Mouse (Mus musculus) MEL (cell line): ENCODE data around the gene R3hcc1l. TPM values are rescaled to one million over a fixed set of nuclear protein-coding genes. Genes with fewer than 3 reads are reported as not detected.

Experiments
- DNase-seq: peaks from one replicate; pipeline ENCODE4 v3.0.0; 2011; ENCODE audit warnings: low read depth, low spot score
- H3K27ac ChIP-seq: 2 replicates; pipeline ENCODE4 v1.5.1; 2012; ENCODE audit warnings: low read depth, mild to moderate bottlenecking, control low read depth, low read length, moderate library complexity; ENCODE audit not compliant: control insufficient read depth
- H3K27me3 ChIP-seq, 2 experiments: fragments of 150-350 bp in 1 of 2; sonication (generic) in 1 of 2; 2 replicates each; pipeline ENCODE4 v1.6.1; 2012; ENCODE audit warnings: low read length in 2 of 2, mild to moderate bottlenecking in 2 of 2, improper control_type of control experiment in 1 of 2, moderate library complexity in 1 of 2; ENCODE audit not compliant: insufficient read depth in 2 of 2, control insufficient read depth in 1 of 2
- H3K36me3 ChIP-seq, 2 experiments: 2 replicates each; pipeline ENCODE4 v1.6.1; 2012 to 2014; ENCODE audit warnings: low read length in 2 of 2, improper control_type of control experiment in 1 of 2, inconsistent platforms in 1 of 2, mild to moderate bottlenecking in 1 of 2; ENCODE audit not compliant: insufficient read depth in 2 of 2, control insufficient read depth in 1 of 2
- H3K4me1 ChIP-seq, 2 experiments: fragments of 150-350 bp in 1 of 2; sonication (generic) in 1 of 2; 2 replicates each; pipeline ENCODE4 v1.6.1; 2012; ENCODE audit warnings: low read length in 2 of 2, improper control_type of control experiment in 1 of 2, mild to moderate bottlenecking in 1 of 2; ENCODE audit not compliant: insufficient read depth in 2 of 2, control insufficient read depth in 1 of 2
- H3K4me3 ChIP-seq, 2 experiments: fragments of 150-350 bp in 1 of 2; sonication (generic) in 1 of 2; 2 replicates each; pipeline ENCODE4 v1.5.1; 2012; ENCODE audit warnings: low read depth in 2 of 2, low read length in 2 of 2, mild to moderate bottlenecking in 2 of 2, moderate library complexity in 2 of 2, control low read depth in 1 of 2, improper control_type of control experiment in 1 of 2; ENCODE audit not compliant: control insufficient read depth in 1 of 2, insufficient read depth in 1 of 2
- H3K79me2 ChIP-seq: 2 replicates; pipeline ENCODE4 v1.6.1; 2012; ENCODE audit warnings: mild to moderate bottlenecking, low read length, moderate library complexity; ENCODE audit not compliant: control insufficient read depth, poor library complexity, insufficient read depth
- H3K9ac ChIP-seq: 2 replicates; pipeline ENCODE4 v1.6.1; 2012; ENCODE audit warnings: low read depth, mild to moderate bottlenecking, control low read depth, low read length, moderate library complexity; ENCODE audit not compliant: control insufficient read depth, poor library complexity, severe bottlenecking
- H3K9me3 ChIP-seq: fragments of 150-350 bp; sonication (generic); replicated peaks from 2 replicates; pipeline ENCODE4 v1.6.1; 2012; ENCODE audit warnings: mild to moderate bottlenecking, low read length, improper control_type of control experiment, moderate library complexity; ENCODE audit not compliant: insufficient read depth
- BHLHE40 ChIP-seq: IDR thresholded peaks from 2 replicates; pipeline ENCODE4 v1.6.1; 2012; ENCODE audit warnings: low read depth, mild to moderate bottlenecking, inconsistent platforms, low read length, improper control_type of control experiment, borderline replicate concordance
- CHD1 ChIP-seq: IDR thresholded peaks from 2 replicates; pipeline ENCODE4 v1.6.1; 2012; ENCODE audit warnings: low read depth, mild to moderate bottlenecking, inconsistent platforms, low read length, improper control_type of control experiment
- CTCF ChIP-seq, 3 experiments: IDR thresholded peaks in 2 of 3; conservative IDR thresholded peaks in 1 of 3; 2 replicates each; pipeline ENCODE4 v1.5.1; 2011 to 2012; ENCODE audit warnings: low read length in 3 of 3, low read depth in 2 of 3, mild to moderate bottlenecking in 2 of 3, improper control_type of control experiment in 1 of 3, inconsistent platforms in 1 of 3, mixed read lengths in 1 of 3, moderate library complexity in 1 of 3; ENCODE audit not compliant: control insufficient read depth in 1 of 3, insufficient read depth in 1 of 3, poor library complexity in 1 of 3, severe bottlenecking in 1 of 3
- E2F4 ChIP-seq: IDR thresholded peaks from 2 replicates; pipeline ENCODE4 v1.6.1; 2011; ENCODE audit warnings: low read depth, low read length, improper control_type of control experiment, borderline replicate concordance
- EP300 ChIP-seq, 2 experiments: IDR thresholded peaks; 2 replicates each; pipeline ENCODE4 v1.6.1; 2011; ENCODE audit warnings: improper control_type of control experiment in 2 of 2, low read length in 2 of 2, low read depth in 1 of 2, mild to moderate bottlenecking in 1 of 2
- ETS1 ChIP-seq: IDR thresholded peaks from 2 replicates; pipeline ENCODE4 v1.6.1; 2012; ENCODE audit warnings: low read depth, mild to moderate bottlenecking, inconsistent platforms, low read length, improper control_type of control experiment, moderate library complexity
- MAFK ChIP-seq: IDR thresholded peaks from 2 replicates; pipeline ENCODE4 v1.6.1; 2011; ENCODE audit warnings: low read depth, mild to moderate bottlenecking, low read length, improper control_type of control experiment, borderline replicate concordance
- MAZ ChIP-seq: IDR thresholded peaks from 2 replicates; pipeline ENCODE4 v1.6.1; 2012; ENCODE audit warnings: low read depth, mild to moderate bottlenecking, inconsistent platforms, low read length, improper control_type of control experiment
- MXI1 ChIP-seq: IDR thresholded peaks from 2 replicates; pipeline ENCODE4 v1.6.1; 2011; ENCODE audit warnings: mild to moderate bottlenecking, low read depth, low read length, improper control_type of control experiment
- MYC ChIP-seq: IDR thresholded peaks from 2 replicates; pipeline ENCODE4 v1.6.1; 2011; ENCODE audit warnings: low read depth, mild to moderate bottlenecking, low read length, improper control_type of control experiment, moderate library complexity
- NELFE ChIP-seq: IDR thresholded peaks from 2 replicates; pipeline ENCODE4 v1.6.1; 2011; ENCODE audit warnings: low read depth, low read length, improper control_type of control experiment
- RAD21 ChIP-seq: IDR thresholded peaks from 2 replicates; pipeline ENCODE4 v1.6.1; 2011; ENCODE audit warnings: mild to moderate bottlenecking, low read depth, low read length, improper control_type of control experiment
- SMC3 ChIP-seq: IDR thresholded peaks from 2 replicates; pipeline ENCODE4 v1.6.1; 2011; ENCODE audit warnings: low read depth, low read length, improper control_type of control experiment
- TBP ChIP-seq: IDR thresholded peaks from 2 replicates; pipeline ENCODE4 v1.8.0; 2011; ENCODE audit warnings: low read depth, low read length, improper control_type of control experiment
- TCF12 ChIP-seq: IDR thresholded peaks from 2 replicates; pipeline ENCODE4 v1.6.1; 2014; ENCODE audit warnings: low read depth, mild to moderate bottlenecking, inconsistent platforms, low read length, improper control_type of control experiment, moderate library complexity
- USF1 ChIP-seq: IDR thresholded peaks from 2 replicates; pipeline ENCODE4 v1.6.1; 2014; ENCODE audit warnings: low read depth, mild to moderate bottlenecking, inconsistent platforms, low read length, improper control_type of control experiment, moderate library complexity
- USF2 ChIP-seq, 2 experiments: IDR thresholded peaks; 2 replicates each; pipeline ENCODE4 v1.6.1; 2011 to 2012; ENCODE audit warnings: improper control_type of control experiment in 2 of 2, low read length in 2 of 2, borderline replicate concordance in 1 of 2, inconsistent platforms in 1 of 2, low read depth in 1 of 2, mild to moderate bottlenecking in 1 of 2; ENCODE audit not compliant: insufficient read depth in 1 of 2
- ZC3H11A ChIP-seq: IDR thresholded peaks from 2 replicates; pipeline ENCODE4 v1.6.1; 2012; ENCODE audit warnings: low read depth, mild to moderate bottlenecking, inconsistent platforms, low read length, improper control_type of control experiment
- ZMIZ1 ChIP-seq: IDR thresholded peaks from 2 replicates; pipeline ENCODE4 v1.6.1; 2012; ENCODE audit warnings: low read depth, mild to moderate bottlenecking, inconsistent platforms, low read length, improper control_type of control experiment, moderate library complexity
- ZNF384 ChIP-seq: IDR thresholded peaks from 2 replicates; pipeline ENCODE4 v1.6.1; 2012; ENCODE audit warnings: low read depth, mild to moderate bottlenecking, inconsistent platforms, low read length, improper control_type of control experiment
- polyA plus RNA-seq, 2 experiments: library from polyadenylated mRNA; stranded (reverse) in 1 of 2; unstranded in 1 of 2; fragments of >175 nt in 1 of 2; fragments of >200 nt in 1 of 2; gene quantifications; 2 replicates each; pipeline versions ENCODE4 v1.2.1 to v1.2.4; 2012; ENCODE audit warnings: low replicate concordance in 2 of 2, low read depth in 1 of 2; ENCODE audit not compliant: insufficient read length in 2 of 2, insufficient read depth in 1 of 2, missing spikeins in 1 of 2
- total RNA-seq: library from RNA; depleted of rRNA; stranded (reverse); fragments of 300-350 nt; gene quantifications from 2 replicates; pipeline ENCODE4 v1.2.3, GENCODE M21; 2012

The R3hcc1l gene
- total and polyA plus RNA-seq, 3 experiments, result 14.8 to 119 (median 21.5) TPM

DNA sequence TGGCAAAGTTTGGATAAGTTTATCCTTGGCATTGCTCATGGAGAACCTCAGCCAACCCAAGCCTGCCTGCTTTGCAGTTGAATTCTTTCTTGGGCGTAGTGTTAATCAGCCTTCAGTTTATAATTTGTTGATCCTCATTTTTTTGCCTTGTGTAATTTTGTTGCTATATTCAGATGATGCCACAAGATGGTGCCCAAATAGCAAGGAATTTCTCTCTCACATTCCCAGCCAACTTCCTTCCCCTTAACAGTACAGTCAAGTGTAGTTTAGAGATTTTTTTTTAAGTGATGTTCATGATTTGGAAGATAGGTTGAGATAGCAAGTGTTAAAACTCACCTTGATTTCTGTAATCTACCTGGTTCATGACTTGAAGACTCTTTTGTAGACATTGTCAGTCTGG, 70.7 kb downstream of the R3hcc1l start:
- H3K36me3 ChIP-seq, result peaks cover 0 to 34% of the 10 kb centered on the region in 2 experiments; a peak in 2 of 4 replicates
- no peak for DNase-seq
- TF ChIP-seq CHD1 (no peak), MAFK (no peak), MAZ (no peak), CTCF (IDR thresholded peaks at IDR 0.05 in 2 of 3, conservative IDR thresholded peaks at IDR 0.05 in 1 of 3; ENCODE audit: control insufficient read depth in 1 of 3, insufficient read depth in 1 of 3, low read depth in 2 of 3, low read length in 3 of 3, poor library complexity in 1 of 3, severe bottlenecking in 1 of 3) (peak in 1 of 3 experiments; percentile 52; a peak in 2 of 6 replicates), ZNF384 (no peak), NELFE (no peak), ETS1 (no peak), BHLHE40 (no peak), ZMIZ1 (no peak), ZC3H11A (peak; percentile 21; the same call in 1 of the 2 replicates), RAD21 (peak; percentile 52), MXI1 (no peak), USF1 (no peak), SMC3 (peak; percentile 54), USF2 (IDR thresholded peaks at IDR 0.05; ENCODE audit: borderline replicate concordance in 1 of 2, insufficient read depth in 1 of 2, low read depth in 1 of 2, low read length in 2 of 2) (no peak), EP300 (IDR thresholded peaks at IDR 0.05; ENCODE audit: low read depth in 1 of 2, low read length in 2 of 2) (no peak), TBP (no peak)

DNA sequence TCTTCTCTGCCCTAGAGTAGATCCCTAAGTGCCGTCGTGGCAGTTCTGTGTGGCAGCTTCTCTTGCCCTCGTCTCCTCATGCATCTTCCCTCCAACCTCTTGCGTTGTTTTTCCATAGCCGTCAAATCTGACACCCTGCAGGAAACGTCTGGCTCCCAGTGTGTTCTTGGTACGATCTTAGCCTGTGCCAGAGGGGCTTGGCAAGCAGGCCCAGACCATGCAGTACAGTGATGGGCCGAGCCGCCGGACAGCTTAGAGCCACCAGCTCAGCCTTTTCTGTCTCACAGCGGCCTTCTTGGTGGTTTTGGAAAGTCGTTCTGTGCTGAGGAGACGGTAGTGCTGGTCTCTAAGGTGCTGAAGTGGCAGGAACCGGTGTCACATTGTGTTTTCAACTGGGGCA, 73.0 kb downstream of the R3hcc1l start:
- no peak overlapping the region for H3K4me3 ChIP-seq
- peaks cover 0 to 24% of the 10 kb centered on the region in 2 experiments; a peak in 2 of 4 replicates for H3K36me3 ChIP-seq
- TF ChIP-seq MYC (no peak), E2F4 (no peak), TBP (no peak), TCF12 (no peak), RAD21 (no peak), MAFK (no peak), USF1 (no peak), NELFE (no peak)

More for the DNA sequence above, 70.7 kb downstream of the R3hcc1l start:
- no peak overlapping the region for H3K4me3 ChIP-seq
- no peaks in the 10 kb centered on the region for H3K27me3 ChIP-seq
- no peak overlapping the region for H3K27ac ChIP-seq
- no peak overlapping the region for H3K9ac ChIP-seq
- H3K79me2 ChIP-seq, result no peaks in the 10 kb centered on the region
- H3K4me1 ChIP-seq, result no peaks in the 10 kb centered on the region
- H3K9me3 ChIP-seq, result no peaks in the 10 kb centered on the region

More for the DNA sequence above, 73.0 kb downstream of the R3hcc1l start:
- no peaks in the 10 kb centered on the region for H3K9me3 ChIP-seq
- no peak overlapping the region for H3K27ac ChIP-seq
- no peak overlapping the region for H3K9ac ChIP-seq
- H3K27me3 ChIP-seq, result no peaks in the 10 kb centered on the region
- no peaks in the 10 kb centered on the region for H3K4me1 ChIP-seq
- no peaks in the 10 kb centered on the region for H3K79me2 ChIP-seq
- no peak for DNase-seq
